Mouse (Mus musculus): Measurements from ENCODE around the gene AC134908.4. TPM values are rescaled to one million over a fixed set of nuclear protein-coding genes. Genes with fewer than 3 reads are reported as not detected.
A peak's percentile ranks its signal among the peaks of the same experiment; 100 is the strongest.

The AC134908.4 gene
- total RNA-seq, 2 experiments from 2014 or later = 1.4 to 1.9 TPM

DNA sequence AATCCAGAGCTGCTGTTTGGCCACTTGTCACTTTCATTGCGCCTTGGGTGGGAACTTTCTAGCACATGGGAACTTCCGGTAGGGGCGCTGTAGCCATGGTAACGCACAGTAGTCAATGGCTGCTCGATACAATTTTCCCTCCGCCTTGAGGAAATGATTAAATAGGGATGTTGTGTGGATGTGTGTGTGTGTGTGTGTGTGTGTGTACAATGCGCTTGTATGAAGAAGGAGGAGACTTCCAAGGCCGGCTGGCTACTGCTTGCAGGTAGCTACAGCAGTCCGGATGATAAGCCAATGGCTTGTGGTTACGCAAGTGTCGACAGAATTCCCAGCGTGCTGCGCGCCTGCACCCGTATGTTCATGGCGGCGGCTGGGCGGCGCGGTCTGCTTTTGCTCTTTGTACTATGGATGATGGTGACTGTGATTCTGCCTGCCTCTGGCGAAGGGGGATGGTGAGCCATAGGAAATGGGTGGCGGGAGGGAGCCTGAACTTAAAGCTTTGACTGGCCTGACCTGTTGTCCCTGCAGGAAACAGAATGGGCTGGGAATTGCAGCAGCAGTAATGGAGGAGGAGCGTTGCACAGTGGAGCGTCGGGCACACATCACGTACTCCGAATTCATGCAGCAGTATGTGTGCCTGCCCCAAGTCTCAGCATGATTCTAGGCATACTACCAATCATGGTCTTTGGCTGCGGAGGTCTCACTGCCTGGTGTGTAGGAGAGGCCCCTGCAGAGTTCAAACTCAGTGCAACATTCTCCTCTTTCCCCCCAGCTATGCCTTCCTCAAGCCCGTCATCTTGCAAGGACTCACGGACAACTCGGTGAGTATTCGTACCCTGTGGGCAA is 33.5 kb upstream of the AC134908.4 start, which contains the start of gene Jmjd8:
Jmjd8 (plus strand) TSS at position 156 of the 846 bp plus-strand sequence.
- H3K27ac ChIP-seq = peak within 1 kb of the TSS; percentile 93
- peak within 1 kb of the TSS; percentile 82 for H3K4me3 ChIP-seq
- DNase-seq (ENCODE audit: low spot score in 2 of 2) = peak; percentile 79 to 81
- TF ChIP-seq CTCF (conservative IDR thresholded peaks at IDR 0.05) = peak; percentile 71

DNA sequence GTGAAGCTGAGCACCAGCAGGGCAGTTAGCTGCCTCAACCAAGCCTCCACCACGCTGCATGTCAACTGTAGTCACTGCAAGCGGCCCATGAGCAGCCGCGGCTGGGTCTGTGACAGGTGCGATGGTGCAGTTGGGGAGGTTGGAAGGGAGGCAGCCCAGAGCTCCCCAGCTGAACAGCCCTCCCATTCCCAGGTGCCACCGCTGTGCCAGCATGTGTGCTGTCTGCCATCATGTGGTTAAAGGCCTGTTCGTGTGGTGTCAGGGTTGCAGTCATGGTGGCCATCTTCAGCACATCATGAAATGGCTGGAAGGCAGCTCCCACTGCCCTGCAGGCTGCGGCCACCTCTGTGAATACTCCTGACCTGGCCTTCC is 32.8 kb upstream of the AC134908.4 start:
- DNase-seq (ENCODE audit: low spot score in 2 of 2) = no peak
- peak overlapping the region; percentile 93 for H3K27ac ChIP-seq

DNA sequence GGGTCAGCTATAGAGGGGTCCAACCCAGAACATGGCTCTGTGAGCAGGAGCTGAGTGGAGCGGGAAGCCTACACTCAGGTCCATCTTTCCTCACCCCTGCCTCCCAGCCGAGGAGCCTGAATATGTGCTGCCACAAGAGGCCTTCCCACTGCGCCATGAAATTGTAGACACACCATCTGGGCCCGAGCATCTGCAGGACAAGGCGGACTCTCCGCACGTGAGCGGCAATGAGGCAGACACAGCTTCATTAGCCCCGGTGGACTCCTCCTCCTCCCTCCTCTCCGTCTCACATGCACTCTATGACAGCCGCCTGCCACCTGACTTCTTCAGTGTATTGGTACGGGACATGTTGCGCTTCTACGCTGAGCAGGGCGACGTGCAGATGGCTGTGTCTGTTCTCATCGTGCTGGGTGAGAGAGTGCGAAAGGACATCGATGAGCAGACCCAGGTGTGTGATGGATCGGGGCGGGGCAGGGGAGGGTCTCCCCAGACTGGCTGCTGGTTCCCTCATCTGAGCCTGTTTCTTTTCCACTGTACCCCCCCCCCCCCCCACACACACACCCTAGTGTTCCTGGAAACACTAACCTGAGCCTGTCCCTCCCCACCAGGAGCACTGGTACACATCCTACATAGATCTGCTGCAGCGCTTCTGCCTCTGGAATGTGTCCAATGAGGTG is 32.2 kb upstream of the AC134908.4 start:
- DNase-seq (ENCODE audit: low spot score in 2 of 2) = no peak
- Histone ChIP-seq H3K27ac (peak overlapping the region; percentile 93; the same call in 1 of the 2 replicates), H3K4me3 (no peak overlapping the region)
- TF ChIP-seq CTCF (conservative IDR thresholded peaks at IDR 0.05) = no peak

More for the DNA sequence above, 32.8 kb upstream of the AC134908.4 start:
- TF ChIP-seq CTCF (conservative IDR thresholded peaks at IDR 0.05) = no peak
- peak overlapping the region; percentile 82 for H3K4me3 ChIP-seq

DNA sequence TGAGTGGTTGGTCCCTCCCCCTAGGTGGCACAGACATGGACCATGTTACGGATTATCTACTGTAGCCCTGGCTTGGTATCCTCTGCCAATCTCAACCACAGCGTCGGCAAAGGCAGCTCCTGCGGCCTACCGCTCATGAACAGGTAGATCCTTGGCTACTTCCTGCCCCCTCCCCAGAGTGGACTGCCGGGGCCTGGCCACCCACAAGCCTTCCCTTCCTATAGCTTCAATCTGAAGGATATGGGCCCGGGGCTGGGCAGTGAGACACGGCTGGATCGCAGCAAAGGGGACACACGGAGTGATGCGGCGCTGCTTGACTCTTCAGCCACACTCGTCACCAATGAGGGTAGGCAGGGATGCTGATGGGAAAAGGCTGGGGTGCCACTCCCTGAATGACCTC is 31.6 kb upstream of the AC134908.4 start:
- no peak overlapping the region for H3K27ac ChIP-seq
- H3K4me3 ChIP-seq = no peak overlapping the region
- no peak for TF ChIP-seq CTCF (conservative IDR thresholded peaks at IDR 0.05)
- DNase-seq (ENCODE audit: low spot score in 2 of 2) = no peak

DNA sequence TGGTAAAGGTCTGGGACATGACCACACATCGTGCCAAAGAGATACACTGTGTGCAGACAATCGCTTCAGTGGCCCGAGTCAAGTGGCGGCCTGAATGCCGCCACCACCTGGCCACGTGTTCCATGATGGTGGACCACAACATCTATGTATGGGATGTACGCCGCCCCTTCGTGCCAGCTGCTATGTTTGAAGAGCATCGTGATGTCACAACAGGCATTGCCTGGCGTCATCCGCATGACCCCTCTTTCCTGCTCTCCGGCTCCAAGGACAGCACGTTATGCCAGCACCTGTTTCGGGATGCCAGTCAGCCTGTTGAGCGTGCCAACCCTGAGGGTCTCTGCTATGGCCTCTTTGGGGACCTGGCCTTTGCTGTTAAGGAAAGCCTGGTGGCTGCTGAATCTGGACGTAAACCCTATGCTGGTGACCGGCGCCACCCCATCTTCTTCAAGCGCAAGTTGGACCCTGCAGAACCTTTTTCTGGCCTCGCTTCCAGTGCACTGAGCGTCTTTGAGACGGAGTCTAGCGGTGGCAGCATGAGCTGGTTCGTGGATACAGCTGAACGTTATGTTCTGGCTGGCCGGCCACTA is 30.6 kb upstream of the AC134908.4 start:
- Histone ChIP-seq H3K4me3 (no peak overlapping the region), H3K27ac (no peak overlapping the region)
- no peak for TF ChIP-seq CTCF (conservative IDR thresholded peaks at IDR 0.05)
- no peak for DNase-seq (ENCODE audit: low spot score in 2 of 2)

DNA sequence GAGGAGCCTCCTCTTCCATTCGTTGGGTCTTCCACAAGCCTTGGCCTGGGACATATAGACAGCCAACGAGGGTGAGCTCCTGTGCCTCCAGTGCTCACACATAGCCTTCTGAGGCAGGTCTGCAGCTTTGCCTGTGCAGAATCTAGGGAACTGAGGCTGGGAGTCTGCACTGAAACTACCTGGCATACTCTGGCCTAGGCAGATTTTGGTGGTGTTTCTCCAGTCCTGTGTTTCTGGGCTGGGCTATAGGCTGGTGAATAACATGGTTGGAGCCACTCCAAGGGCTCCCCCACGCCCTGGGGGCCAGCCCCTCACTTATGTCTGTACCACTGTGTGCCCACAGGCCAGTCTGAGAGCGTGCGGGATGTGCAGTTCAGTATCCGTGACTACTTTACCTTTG is 29.9 kb upstream of the AC134908.4 start:
- no peak for DNase-seq (ENCODE audit: low spot score in 2 of 2)
- Histone ChIP-seq H3K4me3 (no peak overlapping the region), H3K27ac (no peak overlapping the region)
- TF ChIP-seq CTCF (conservative IDR thresholded peaks at IDR 0.05) = no peak

DNA sequence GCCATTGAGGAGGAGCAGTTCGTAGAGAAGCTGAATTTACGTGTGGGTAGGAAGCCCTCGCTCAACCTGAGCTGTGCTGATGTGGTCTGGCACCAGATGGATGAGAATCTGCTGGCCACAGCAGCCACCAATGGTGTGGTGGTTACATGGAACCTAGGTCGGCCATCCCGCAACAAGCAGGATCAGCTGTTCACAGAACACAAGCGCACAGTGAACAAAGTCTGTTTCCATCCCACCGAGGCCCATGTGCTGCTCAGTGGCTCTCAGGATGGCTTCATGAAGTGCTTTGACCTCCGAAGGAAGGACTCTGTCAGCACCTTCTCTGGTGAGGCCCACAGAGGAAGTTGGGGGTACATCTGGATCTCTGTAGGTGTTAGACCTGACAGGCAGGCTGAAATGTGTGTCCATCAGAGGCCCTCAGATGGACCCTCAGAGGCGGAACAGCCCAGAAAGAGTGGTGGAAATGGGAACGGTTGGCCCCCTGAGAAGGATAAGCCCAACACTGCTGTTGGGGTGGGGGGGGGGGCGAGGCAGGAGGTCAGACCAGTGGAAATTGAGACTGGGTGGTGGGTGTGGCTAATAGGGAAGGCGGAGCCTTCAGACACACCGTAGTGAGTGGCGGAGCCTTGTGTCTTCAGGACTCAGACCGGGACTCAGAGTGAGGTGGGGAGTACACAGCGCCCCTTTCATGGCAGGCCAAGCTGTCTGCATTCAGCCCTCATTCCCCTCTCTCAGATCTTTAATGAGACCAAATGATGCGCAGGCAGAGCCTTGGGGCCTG is 29.1 kb upstream of the AC134908.4 start:
- Histone ChIP-seq H3K4me3 (peak overlapping the region; percentile 61), H3K27ac (peak overlapping the region; percentile 92; the same call in 1 of the 2 replicates)
- no peak for TF ChIP-seq CTCF (conservative IDR thresholded peaks at IDR 0.05)
- no peak for DNase-seq (ENCODE audit: low spot score in 2 of 2)

DNA sequence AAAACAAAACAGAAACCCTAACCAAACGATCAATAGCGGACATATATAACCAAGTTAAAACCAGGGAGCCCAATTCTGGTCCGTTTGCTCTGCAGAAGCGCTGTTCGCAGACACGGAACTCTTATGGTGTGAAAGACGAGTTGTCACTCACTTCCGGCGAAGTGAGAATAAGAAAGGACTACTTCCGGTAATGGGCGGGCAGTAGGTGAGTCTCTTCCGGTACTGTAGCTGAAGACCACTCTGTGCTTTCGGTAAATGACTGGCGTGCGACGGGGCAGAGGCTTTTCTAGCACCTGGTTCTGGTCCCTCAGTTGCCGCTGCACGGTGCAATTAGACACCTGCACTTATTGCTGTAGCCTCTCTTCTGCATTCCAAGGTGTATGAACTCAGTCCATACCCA is 28.0 kb upstream of the AC134908.4 start, which contains the start of gene Wdr24:
Wdr24 (plus strand) TSS at position 176 of the 400 bp plus-strand sequence.
- DNase-seq (ENCODE audit: low spot score in 2 of 2) = peak; percentile 81 to 83
- H3K27ac ChIP-seq = peak within 1 kb of the TSS; percentile 92
- no peak for TF ChIP-seq CTCF (conservative IDR thresholded peaks at IDR 0.05)
- peak within 1 kb of the TSS; percentile 61 for H3K4me3 ChIP-seq

DNA sequence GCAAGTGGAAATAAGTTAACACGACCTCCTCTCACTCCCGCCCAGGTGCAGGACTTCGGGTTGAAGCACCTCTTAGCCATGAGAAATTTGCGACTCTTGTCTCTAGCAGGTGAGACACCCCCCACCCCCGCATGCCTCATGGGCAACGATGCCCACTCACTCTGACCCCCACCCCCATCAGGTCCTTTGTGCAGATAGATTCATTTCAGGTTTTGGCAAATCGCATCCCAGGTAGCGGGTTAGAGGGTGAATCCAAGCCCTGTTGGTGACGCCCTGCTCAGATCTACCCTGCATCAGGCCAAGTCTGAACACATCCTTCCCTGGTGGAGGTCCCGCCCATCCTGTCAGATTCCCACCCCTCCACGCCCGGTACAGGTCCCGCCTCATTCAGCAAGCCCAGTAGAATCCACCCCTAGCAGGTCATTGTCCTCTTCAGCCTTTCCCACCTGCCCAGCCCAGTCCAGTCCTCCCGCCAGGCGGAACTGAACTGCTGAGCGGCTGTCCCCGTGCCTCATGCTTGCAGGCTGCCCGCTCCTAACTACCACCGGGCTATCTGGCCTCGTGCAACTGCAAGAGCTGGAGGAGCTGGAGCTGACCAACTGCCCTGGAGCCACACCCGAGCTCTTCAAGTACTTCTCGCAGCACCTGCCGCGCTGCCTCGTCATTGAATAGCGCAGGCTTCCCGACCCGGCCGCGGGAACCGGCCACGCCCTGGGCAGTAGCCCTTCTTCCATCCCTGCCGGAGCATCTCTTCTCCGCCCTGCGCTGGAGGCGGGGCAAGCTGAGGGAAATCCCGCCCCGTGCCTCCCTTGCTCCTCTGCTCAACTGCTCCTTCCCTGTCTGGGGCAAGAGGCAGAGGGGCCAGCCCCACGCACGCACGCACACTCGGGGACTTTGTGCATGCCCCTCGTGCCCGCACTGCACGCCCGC is 23.7 kb upstream of the AC134908.4 start:
- H3K27ac ChIP-seq = peak overlapping the region; percentile 14; the same call in 1 of the 2 replicates
- H3K4me3 ChIP-seq = no peak overlapping the region
- DNase-seq (ENCODE audit: low spot score in 2 of 2) = no peak
- no peak for TF ChIP-seq CTCF (conservative IDR thresholded peaks at IDR 0.05)

DNA sequence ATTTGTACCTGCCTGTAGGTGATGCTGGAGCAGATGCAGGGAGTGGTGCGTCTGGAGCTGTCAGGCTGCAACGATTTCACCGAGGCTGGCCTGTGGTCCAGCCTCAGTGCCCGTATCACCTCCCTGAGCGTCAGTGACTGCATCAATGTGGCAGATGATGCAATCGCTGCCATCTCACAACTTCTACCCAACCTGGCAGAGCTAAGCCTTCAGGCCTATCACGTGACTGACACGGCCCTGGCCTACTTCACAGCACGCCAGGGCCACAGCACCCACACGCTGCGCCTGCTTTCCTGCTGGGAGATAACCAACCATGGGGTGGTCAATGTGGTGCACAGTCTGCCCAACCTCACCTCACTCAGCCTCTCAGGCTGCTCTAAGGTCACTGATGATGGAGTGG is 22.2 kb upstream of the AC134908.4 start:
- Histone ChIP-seq H3K4me3 (no peak overlapping the region), H3K27ac (no peak overlapping the region)
- no peak for TF ChIP-seq CTCF (conservative IDR thresholded peaks at IDR 0.05)
- no peak for DNase-seq (ENCODE audit: low spot score in 2 of 2)

DNA sequence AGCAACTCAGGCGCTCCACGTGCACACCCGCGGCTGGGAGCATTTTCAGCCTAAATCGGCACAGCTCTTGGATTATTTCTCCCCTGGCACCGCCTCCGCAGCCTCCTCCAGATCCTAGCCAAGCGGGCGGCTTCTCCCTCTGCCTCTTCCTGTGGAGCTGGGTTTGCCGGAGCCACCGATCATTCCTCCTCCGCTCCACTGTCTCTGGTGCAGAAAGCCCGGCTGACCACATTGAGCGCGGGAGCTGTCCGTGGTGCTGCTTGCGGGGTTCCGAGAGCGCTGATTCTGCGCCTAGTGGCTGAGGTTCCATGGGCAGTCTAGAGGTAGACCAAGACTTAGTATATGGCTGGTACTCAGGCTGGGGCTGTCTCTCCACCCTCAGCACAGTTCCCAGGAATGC is 18.0 kb upstream of the AC134908.4 start:
- TF ChIP-seq CTCF (conservative IDR thresholded peaks at IDR 0.05) = peak; percentile 69
- DNase-seq (ENCODE audit: low spot score in 2 of 2) = peak; percentile 82 to 92
- Histone ChIP-seq H3K4me3 (peak overlapping the region; percentile 89), H3K27ac (peak overlapping the region; percentile 93)
